Mouse (Mus musculus): ENCODE measurements at regions not wholly inside any gene's neighbourhood (a gene's known extent, or its start where the extent isn't known, plus 50 kb on each side); places are given as distances from the start of the nearest gene placed in this dataset.
"Not testable (repeated sequence)": the region's sequence is repeated elsewhere in the genome, so short reads cannot be mapped to it uniquely, and the experiment has no call there.

DNA sequence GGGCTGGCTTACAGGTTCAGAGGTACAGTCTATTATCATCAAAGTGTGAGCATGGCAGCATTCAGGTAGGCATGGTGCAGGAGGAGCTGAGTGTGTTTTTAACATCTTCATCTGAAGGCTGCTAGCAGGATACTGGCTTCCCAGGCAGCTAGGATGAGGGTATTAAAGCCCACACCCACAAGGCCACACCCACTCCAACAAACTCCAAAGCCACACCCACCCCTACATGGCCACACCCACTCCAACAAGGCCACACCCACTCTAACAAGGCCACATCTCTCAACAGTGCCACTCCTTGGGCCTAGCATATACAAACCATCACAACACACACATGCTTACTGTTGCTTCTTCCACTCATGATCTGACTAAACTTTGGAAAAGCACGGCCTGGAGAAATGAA is 172.5 kb downstream of the Msrb3 start:
- DNase-seq (ENCODE audit: low spot score in 2 of 2): no peak

DNA sequence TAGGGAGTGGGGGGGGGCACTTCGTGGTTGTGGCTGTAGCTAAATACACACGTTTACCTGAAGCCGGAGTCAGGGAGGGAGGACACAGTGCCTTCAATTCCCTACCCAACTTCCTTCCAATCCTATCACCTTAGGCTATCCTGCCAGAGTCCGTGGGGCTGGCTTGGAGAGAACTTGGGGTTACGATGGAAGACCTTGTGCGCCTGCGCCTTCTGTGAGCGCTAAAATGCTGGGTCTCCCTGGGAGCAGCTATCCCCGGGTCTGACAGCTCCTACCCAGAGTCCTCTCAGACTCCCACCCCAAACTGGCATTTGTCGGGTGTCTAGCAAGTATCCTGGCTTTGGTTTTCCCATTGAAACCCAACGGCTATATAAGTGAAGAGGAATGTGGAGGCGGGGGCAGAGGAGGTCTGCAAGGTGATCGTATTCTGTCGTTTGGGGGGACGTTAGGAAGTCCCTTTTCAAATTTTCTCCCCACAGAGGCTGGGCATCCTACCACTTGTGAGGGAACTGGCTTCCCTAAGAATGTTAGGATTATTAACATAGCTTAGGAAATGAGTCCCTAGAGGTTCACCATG is 176.9 kb downstream of the Msrb3 start:
- DNase-seq (ENCODE audit: low spot score in 2 of 2): no peak

- no peak for DNase-seq (ENCODE audit: low spot score in 2 of 2)
Observed at GRCm38 (mm10) chr10:120720981-120721380, 177.9 kb downstream of the Msrb3 start.

GRCm38 (mm10) chr10:120720061-120720460 is 178.8 kb downstream of the Msrb3 start:
- DNase-seq (ENCODE audit: low spot score in 2 of 2): no peak

- DNase-seq (ENCODE audit: low spot score in 2 of 2): peak; percentile 59 to 63
Observed at GRCm38 (mm10) chr10:120717159-120717567, 181.7 kb downstream of the Msrb3 start.

DNA sequence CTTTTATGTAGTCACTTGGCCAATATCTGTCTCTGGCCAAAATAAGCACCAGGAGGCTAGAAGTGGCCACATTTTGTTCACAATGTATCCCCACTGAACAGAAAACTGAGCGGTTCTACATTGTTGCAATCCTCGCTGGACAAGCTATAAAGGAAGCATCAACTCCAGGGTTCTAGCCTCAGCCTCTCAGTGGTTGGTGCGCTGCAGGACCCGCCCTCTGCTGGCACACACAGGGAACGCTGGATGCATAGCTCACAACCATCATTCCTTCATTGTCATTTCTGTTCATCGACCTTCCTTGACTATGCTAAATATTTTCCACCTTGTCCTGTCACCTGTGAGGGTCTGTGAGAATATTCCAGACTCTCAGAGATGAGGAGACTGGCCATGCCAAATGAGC is 182.5 kb downstream of the Msrb3 start:
- DNase-seq (ENCODE audit: low spot score in 2 of 2): no peak

- peak in 1 of 2 experiments; percentile 32 for DNase-seq (ENCODE audit: low spot score in 2 of 2)
Observed at GRCm38 (mm10) chr10:120707771-120708750, 190.8 kb downstream of the Msrb3 start.

GRCm38 (mm10) chr10:120706684-120707290 is 192.1 kb downstream of the Msrb3 start:
- no peak for DNase-seq (ENCODE audit: low spot score in 2 of 2)

DNA sequence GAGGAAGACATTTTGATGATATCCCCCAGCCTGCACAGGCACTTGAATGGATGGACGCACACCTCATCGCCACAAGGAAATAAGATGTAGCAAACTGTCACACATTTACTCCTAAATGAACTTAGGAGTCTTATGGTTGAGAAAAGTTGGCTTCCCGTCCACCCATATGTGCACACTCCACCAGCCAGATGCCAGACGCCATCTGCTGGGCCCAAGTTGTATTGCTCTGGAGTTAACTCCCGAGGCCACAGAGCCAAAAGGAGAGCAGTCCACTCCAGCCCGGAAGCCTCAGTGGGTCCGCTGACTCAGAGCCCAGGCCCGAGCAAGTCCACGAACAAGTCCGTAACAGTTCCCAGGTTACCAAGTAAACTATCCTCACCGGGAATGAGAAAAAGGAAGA is 197.1 kb downstream of the Msrb3 start:
- peak; percentile 70 to 88 for DNase-seq (ENCODE audit: low spot score in 2 of 2)

DNA sequence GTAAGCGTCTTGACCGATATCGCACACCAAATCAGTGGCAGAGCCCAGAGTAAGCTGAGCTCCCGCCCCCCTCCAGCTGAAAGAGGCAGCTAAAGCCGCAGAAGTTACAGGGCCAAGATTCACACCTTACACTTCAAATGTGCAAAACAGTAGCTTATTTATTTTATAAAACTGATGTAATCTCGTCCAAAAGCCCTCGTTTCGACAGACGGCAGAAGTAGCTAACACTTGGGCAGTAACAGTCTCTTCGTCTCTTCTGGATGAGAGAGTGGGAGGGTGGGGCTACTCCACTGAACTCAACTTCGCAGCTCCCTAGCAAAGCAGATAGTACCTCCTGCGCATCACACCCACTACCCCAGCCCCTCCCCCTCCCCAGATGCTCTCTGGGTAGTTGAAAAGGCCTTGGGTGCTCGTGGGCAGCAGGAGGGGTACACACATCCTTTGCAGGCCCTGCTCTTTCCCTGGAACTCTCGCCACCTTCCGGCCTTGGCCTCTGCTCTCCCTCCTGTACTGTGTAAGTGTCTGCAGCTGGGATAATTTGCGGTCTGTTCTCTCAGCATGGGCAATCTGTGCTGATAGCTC is 201.5 kb downstream of the Msrb3 start:
- DNase-seq (ENCODE audit: low spot score in 2 of 2): no peak

DNA sequence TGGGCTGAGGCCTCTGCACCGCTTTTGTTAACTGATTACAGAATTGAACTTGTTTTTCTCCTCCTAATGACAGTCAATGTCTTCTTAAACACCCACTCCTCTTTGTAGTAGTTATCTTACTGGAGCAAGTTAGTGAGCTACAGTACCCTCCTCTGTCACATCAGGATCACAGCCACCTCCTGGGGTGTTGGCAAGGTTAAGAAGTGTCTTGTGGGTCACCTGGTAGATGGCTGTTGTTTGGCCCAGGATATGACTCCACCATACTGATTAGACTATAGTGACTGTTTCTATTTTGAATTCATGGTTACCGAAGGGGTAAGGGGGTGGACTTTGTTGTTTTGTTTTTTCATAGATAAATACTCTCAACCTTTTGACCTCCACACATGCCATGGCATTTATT is 202.4 kb downstream of the Msrb3 start:
- DNase-seq (ENCODE audit: low spot score in 2 of 2): no peak

DNA sequence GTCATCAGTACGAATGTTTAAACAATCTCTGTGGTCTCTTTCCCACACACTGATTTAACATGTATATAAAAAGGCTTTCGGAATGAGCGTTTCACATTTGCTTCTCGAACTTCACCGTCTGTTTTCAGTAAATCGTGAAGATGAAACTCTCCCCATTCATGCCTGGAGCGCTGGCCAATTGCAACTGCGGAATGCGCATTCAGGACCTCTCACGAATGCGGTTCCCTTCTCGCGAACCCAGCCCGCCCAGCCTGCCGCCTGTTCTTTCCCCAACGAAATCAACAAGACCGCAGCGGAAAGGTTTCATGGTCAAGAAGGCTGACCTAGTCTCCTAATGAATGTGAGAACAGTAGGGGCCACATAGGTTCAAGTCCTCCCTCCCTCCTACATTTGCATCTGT is 204.4 kb downstream of the Msrb3 start:
- DNase-seq (ENCODE audit: low spot score in 2 of 2): no peak

DNA sequence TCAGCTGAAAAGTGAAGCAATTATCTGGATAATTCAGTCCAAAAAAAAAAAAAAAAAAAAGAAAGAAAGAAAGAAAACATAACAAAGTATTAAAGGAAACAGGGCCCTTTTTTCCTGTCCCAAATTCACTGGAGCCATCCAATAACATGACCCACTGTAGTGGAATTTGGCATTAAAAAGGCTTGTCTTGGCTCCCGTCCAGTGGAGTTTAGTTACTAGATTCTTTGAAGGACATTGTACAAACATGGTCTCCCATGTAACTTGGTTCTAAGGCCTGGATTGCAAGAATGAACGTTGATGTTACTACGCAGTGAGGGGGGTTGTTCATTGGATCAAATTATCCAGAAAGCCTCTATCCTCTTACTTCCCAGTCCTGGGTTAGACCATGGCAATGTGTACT is 207.4 kb downstream of the Msrb3 start:
- DNase-seq (ENCODE audit: low spot score in 2 of 2): no peak

DNA sequence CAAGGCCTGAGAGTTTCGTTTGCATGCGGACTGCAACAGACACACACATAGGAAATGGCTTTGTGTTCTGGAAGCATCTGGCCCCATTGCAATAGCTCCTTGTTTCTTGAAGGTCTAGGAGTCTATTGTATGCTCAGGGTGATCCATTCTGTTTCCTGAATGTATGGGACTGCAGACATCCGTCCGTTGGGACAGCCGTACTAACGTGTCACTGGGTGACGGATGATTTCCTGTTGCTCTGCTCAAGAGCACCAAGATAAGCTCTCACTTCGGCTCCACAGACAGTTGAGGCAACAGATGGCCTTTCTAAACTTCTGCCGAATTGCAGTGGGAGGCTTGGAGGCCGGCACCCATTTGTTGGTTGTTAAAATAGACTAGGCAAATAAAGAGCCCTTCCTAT is 209.9 kb upstream of the Hmga2 start:
- no peak for DNase-seq (ENCODE audit: low spot score in 2 of 2)

- no peak for DNase-seq (ENCODE audit: low spot score in 2 of 2)
Observed at GRCm38 (mm10) chr10:120682021-120682420, 205.8 kb upstream of the Hmga2 start.

- no peak for DNase-seq (ENCODE audit: low spot score in 2 of 2)
Observed at GRCm38 (mm10) chr10:120679982-120680381, 203.7 kb upstream of the Hmga2 start.

DNA sequence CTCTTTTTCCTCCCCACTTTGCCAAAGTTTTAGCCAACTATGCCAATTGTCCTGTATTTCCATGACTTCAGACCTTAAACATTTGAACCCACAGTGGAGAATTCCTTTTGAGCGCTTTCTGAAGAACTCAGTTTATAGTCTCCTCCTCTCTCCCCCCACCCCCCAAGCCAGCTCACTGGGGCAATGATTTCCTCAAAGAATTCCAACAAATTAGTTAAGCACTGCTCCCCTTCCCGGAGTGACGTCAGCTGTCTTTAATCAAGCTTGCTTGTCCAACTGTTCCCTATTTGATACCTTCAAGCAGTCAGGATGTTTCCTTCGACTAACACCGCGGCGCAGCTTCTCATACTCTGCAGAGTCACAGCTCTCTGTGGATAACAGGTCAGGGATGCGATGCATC is 202.0 kb upstream of the Hmga2 start:
- no peak for DNase-seq (ENCODE audit: low spot score in 2 of 2)

DNA sequence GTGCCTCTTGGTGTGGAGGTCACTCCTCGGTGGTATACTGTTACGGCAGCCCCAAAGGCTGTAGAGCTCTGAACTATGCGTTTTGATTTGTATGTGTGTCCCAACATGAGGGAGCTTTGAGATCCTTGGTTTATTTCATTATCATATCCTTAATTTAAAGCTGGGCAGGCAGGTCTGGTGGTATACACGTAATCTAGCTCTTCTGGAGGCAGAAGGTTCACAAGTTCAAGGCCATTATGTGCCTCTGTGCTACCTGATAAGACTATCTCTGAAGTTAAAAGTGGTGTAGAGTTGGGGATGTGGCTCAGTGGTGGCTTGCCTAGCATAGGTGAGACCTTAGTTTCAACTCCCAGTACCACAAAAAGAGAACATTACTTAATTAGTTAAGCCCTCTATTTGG is 199.1 kb upstream of the Hmga2 start:
- no peak for DNase-seq (ENCODE audit: low spot score in 2 of 2)

DNA sequence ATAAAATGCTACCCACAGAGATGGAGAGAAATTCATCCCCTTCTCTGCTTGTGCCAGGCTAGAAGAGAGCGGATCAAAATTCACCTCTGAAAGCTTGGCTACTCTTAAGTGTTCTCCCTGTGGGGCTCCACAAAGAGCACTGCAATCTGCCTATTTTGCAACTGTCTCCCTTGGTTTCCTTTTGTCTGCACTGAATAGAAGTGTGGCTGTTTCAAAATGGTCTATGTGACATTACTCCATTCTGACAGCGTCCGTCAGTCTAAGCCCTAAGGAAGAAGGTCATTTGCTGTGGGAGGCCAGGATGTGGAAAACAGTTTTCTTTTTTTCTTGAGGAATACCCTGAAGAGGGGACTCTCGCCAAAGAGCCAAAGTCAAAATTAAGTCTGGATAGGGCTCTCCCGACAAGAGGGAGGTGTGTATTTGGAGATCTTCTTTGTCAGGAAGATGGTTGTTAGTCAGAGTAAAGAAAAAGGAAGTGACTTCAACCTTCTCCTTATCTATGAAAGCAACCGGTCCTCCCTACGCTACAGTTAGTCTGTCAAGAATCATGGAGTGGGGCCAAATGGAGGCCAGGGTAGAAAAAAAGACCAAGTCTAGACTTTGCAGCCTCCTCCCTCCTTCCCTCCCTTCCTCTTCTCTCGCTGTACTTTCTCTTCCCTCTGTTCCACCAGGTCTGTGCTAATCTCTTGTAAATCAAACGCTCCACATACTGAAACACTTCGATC is 198.2 kb upstream of the Hmga2 start:
- DNase-seq (ENCODE audit: low spot score in 2 of 2): no peak

DNA sequence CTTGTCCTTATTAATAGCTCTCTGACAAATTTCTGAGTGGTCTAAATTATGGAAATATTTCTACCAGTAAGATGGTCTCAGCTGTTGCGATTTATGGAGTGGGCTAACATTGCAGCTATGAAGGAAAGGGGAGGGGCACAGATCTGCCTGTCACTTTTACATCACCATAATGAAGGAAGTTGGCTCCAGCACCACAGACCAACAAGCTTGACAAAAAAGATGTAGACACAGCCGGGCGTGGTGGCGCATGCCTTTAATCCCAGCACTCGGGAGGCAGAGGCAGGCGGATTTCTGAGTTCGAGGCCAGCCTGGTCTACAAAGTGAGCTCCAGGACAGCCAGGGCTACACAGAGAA is 191.4 kb upstream of the Hmga2 start:
- not testable (repeated sequence) for DNase-seq (ENCODE audit: low spot score in 2 of 2)

DNA sequence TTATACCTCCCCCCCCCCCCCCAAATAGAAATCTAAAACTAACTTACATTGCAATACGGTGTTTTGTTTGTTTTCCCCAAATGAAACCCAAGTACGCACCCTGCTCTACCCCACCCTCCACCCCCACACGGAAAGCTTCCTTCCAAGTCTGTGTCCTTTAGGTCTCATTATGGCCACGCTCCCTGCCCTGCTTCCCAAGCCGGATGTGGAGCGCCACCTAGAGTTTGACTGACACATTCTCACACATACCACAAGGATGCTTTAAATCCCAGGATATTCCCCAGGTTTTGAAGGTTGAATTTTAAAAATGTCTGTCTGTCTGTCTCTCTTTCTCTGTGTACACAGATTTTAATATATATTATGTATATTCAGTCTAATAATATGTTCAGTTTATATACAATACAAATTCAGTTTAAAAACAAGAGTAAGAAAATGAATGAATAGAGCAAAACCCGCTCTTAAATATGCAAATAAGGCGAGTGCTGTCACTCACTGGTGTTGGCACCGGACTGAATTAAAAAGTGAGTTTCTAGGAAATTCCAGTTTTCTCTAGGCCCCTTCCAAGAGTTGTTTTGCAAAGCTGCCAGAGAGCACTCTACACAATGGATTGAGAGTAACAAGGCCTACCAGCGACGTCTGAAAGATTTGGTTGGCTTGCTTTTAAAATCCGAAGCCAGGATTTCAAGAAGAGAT is 190.9 kb upstream of the Hmga2 start:
- DNase-seq (ENCODE audit: low spot score in 2 of 2): no peak

Measured in urinary bladder, postnatal 4 days (tissue).